Mouse (Mus musculus): Measurements from ENCODE around the gene Idi2.

The Idi2 gene

GRCm38 (mm10) chr13:8999464-8999863 is 46.8 kb downstream of the Idi2 start:
- no peak for DNase-seq

- DNase-seq, result no peak
Observed at GRCm38 (mm10) chr13:9003306-9003705, 50.6 kb downstream of the Idi2 start.
